Mouse (Mus musculus): ENCODE data around the gene Zfp280d. TPM values are rescaled to one million over a fixed set of nuclear protein-coding genes. Genes with fewer than 3 reads are reported as not detected.

The Zfp280d gene
- polyA plus RNA-seq, 1 experiment from 2014 or later, result 13.9 TPM

DNA sequence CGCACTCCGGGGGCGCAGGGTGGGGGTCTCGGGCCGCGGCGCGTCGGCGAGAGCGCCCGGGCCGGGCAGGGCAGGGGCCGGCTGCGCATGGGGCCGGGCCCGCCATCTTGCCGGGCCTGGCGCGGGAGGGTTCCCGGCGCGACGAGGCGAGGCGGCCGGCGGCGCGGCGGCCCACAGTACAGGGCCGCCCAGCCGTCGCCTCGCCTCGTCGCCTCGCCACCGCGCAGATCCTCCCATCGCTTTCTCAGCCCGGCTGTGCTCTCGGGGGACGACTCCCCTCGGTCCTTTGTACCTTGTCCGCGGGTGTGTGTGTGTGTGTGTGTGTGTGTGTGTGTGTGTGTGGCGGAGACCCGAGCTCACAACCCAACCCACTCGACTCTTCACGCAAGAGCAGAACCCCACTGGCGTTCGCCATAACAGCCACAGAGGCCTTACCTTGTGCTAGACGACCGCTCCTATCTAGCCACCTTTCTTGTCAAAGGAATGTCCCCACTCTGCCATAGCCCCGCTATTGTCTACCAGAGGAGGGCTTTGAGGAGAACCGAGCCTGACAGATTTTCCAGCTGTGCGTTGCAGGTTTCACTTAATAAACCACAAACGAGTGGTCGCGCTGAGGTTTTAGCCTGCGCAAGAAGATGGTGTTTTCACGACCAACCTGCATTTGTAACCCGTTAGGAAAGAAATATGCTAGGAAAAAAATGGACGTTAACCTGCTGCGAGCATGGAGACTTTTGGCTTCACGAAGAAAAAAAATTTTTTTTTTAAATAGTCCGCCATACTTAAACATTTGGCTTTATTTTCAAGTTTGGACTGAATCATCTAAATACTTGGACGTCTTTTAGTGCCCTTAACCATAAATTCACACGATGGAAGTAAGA, 680 bp downstream of the Zfp280d start:
- peak overlapping the region; percentile 86 for H3K4me3 ChIP-seq (ENCODE audit: low read depth, low read length)
- H3K27ac ChIP-seq (ENCODE audit: low read length), result peak overlapping the region; percentile 97
- under 1% methylated on average over 40 of the region's 70 CpGs for WGBS (ENCODE audit: insufficient replicate concordance)
- H3K4me2 ChIP-seq (ENCODE audit: low read depth, low read length), result peak overlapping the region; percentile 89
- peaks cover 12% of the 10 kb centered on the region for H3K4me1 ChIP-seq (ENCODE audit: control insufficient read depth, low read depth, low read length)
- peak; percentile 78 for ATAC-seq (ENCODE audit: low read depth)
- H3K9ac ChIP-seq (ENCODE audit: low read depth, low read length), result peak overlapping the region; percentile 89
- no peaks in the 10 kb centered on the region for H3K27me3 ChIP-seq (ENCODE audit: control insufficient read depth, insufficient read depth, low read depth, low read length)
- H3K36me3 ChIP-seq (ENCODE audit: control insufficient read depth, insufficient read depth), result no peaks in the 10 kb centered on the region
- no peaks in the 10 kb centered on the region; the same call in 1 of the 2 replicates for H3K9me3 ChIP-seq (replicated peaks; ENCODE audit: control insufficient read depth, low read length)

DNA sequence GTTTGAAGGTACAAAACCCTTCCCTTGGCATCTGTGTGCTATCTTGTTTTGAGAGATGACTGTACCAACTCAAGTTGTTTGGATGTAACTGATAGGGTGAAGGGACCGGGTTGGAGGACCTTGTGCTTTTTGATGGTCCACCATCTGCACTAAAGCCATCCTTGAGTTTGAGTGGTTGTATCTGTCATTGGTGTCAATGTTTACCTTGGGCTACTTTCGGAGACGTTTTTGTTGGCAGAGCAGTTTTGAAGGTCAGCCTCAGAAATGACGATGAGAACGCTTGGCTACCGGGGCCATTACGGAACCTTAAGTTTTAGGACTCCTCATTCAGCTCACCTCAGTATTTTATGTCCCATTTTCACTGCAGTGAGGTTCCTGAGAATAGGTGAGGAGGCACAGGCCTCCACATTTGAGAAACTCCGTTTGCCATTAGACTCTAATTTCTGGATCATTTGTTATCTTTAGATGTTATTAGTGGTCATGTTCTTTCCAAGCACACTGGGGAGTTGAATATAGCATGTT, 1.4 kb downstream of the Zfp280d start:
- Histone ChIP-seq H3K4me2 (ENCODE audit: low read depth, low read length) (peak overlapping the region; percentile 89), H3K4me3 (ENCODE audit: low read depth, low read length) (peak overlapping the region; percentile 86), H3K9me3 (replicated peaks; ENCODE audit: control insufficient read depth, low read length) (no peaks in the 10 kb centered on the region; the same call in 1 of the 2 replicates), H3K27ac (ENCODE audit: low read length) (peak overlapping the region; percentile 97), H3K36me3 (ENCODE audit: control insufficient read depth, insufficient read depth) (no peaks in the 10 kb centered on the region), H3K4me1 (ENCODE audit: control insufficient read depth, low read depth, low read length) (peaks cover 12% of the 10 kb centered on the region), H3K27me3 (ENCODE audit: control insufficient read depth, insufficient read depth, low read depth, low read length) (no peaks in the 10 kb centered on the region), H3K9ac (ENCODE audit: low read depth, low read length) (peak overlapping the region; percentile 89)
- 34% methylated on average over 8 of the region's 8 CpGs for WGBS (ENCODE audit: insufficient replicate concordance)
- ATAC-seq (ENCODE audit: low read depth), result peak; percentile 25

- H3K9me3 ChIP-seq (replicated peaks; ENCODE audit: control insufficient read depth, low read length), result no peaks in the 10 kb centered on the region; the same call in 1 of the 2 replicates
- peaks cover 3% of the 10 kb centered on the region; the same call in 1 of the 2 replicates for H3K36me3 ChIP-seq (ENCODE audit: control insufficient read depth, insufficient read depth)
- peaks cover 14% of the 10 kb centered on the region for H3K4me1 ChIP-seq (ENCODE audit: control insufficient read depth, low read depth, low read length)
- no peak overlapping the region for H3K9ac ChIP-seq (ENCODE audit: low read depth, low read length)
- H3K4me3 ChIP-seq (ENCODE audit: low read depth, low read length), result peak overlapping the region; percentile 21
- H3K4me2 ChIP-seq (ENCODE audit: low read depth, low read length), result peak overlapping the region; percentile 32
- H3K27ac ChIP-seq (ENCODE audit: low read length), result no peak overlapping the region
- no peaks in the 10 kb centered on the region for H3K27me3 ChIP-seq (ENCODE audit: control insufficient read depth, insufficient read depth, low read depth, low read length)
- no peak for ATAC-seq (ENCODE audit: low read depth)
These were observed 2.3 kb downstream of the Zfp280d start for GRCm38 (mm10) chr9:72276941-72277340.

GRCm38 (mm10) chr9:72279943-72280342, 5.3 kb downstream of the Zfp280d start:
- Histone ChIP-seq H3K4me2 (ENCODE audit: low read depth, low read length) (no peak overlapping the region), H3K9me3 (replicated peaks; ENCODE audit: control insufficient read depth, low read length) (no peaks in the 10 kb centered on the region), H3K27ac (ENCODE audit: low read length) (no peak overlapping the region), H3K9ac (ENCODE audit: low read depth, low read length) (no peak overlapping the region), H3K27me3 (ENCODE audit: control insufficient read depth, insufficient read depth, low read depth, low read length) (no peaks in the 10 kb centered on the region), H3K4me3 (ENCODE audit: low read depth, low read length) (no peak overlapping the region), H3K4me1 (ENCODE audit: control insufficient read depth, low read depth, low read length) (peaks cover 12% of the 10 kb centered on the region), H3K36me3 (ENCODE audit: control insufficient read depth, insufficient read depth) (peaks cover 3% of the 10 kb centered on the region; the same call in 1 of the 2 replicates)
- ATAC-seq (ENCODE audit: low read depth), result no peak
- WGBS (ENCODE audit: insufficient replicate concordance), result 82% methylated on average over 4 of the region's 4 CpGs

GRCm38 (mm10) chr9:72287696-72288095, 13.0 kb downstream of the Zfp280d start:
- no peak overlapping the region for H3K27ac ChIP-seq (ENCODE audit: low read length)
- H3K9ac ChIP-seq (ENCODE audit: low read depth, low read length), result no peak overlapping the region
- H3K4me3 ChIP-seq (ENCODE audit: low read depth, low read length), result no peak overlapping the region
- 20% methylated on average over 2 of the region's 2 CpGs for WGBS (ENCODE audit: insufficient replicate concordance)
- no peak overlapping the region for H3K4me2 ChIP-seq (ENCODE audit: low read depth, low read length)
- peaks cover 6% of the 10 kb centered on the region for H3K36me3 ChIP-seq (ENCODE audit: control insufficient read depth, insufficient read depth)
- no peaks in the 10 kb centered on the region for H3K9me3 ChIP-seq (replicated peaks; ENCODE audit: control insufficient read depth, low read length)
- H3K4me1 ChIP-seq (ENCODE audit: control insufficient read depth, low read depth, low read length), result no peaks in the 10 kb centered on the region; the same call in none of the 2 replicates
- ATAC-seq (ENCODE audit: low read depth), result no peak
- no peaks in the 10 kb centered on the region for H3K27me3 ChIP-seq (ENCODE audit: control insufficient read depth, insufficient read depth, low read depth, low read length)

DNA sequence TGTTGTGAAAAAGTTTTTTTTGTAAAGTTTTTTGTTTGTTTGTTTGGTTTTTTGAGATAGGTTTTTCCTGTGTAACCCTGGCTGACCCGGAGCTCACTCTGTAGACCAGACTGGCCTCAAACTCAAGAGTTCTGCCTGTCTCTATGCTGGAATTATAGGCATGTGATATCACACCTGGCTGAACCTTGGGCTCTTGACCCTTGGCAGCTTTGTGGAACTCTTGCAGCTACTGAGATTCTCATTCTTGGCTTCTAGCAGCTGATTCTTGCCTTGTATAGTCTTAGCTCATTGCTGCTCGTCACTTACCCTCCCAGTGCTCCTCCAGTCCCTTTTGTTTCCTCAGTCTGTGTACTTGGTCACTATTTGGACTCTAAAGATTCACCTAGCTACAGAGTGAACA, 13.6 kb downstream of the Zfp280d start:
- Histone ChIP-seq H3K4me2 (ENCODE audit: low read depth, low read length) (no peak overlapping the region), H3K36me3 (ENCODE audit: control insufficient read depth, insufficient read depth) (peaks cover 6% of the 10 kb centered on the region), H3K27ac (ENCODE audit: low read length) (no peak overlapping the region), H3K9ac (ENCODE audit: low read depth, low read length) (no peak overlapping the region), H3K4me3 (ENCODE audit: low read depth, low read length) (no peak overlapping the region), H3K27me3 (ENCODE audit: control insufficient read depth, insufficient read depth, low read depth, low read length) (no peaks in the 10 kb centered on the region), H3K9me3 (replicated peaks; ENCODE audit: control insufficient read depth, low read length) (no peaks in the 10 kb centered on the region), H3K4me1 (ENCODE audit: control insufficient read depth, low read depth, low read length) (no peaks in the 10 kb centered on the region; the same call in none of the 2 replicates)
- WGBS (ENCODE audit: insufficient replicate concordance), result 59% methylated on average over 2 of the region's 2 CpGs
- ATAC-seq (ENCODE audit: low read depth), result no peak

DNA sequence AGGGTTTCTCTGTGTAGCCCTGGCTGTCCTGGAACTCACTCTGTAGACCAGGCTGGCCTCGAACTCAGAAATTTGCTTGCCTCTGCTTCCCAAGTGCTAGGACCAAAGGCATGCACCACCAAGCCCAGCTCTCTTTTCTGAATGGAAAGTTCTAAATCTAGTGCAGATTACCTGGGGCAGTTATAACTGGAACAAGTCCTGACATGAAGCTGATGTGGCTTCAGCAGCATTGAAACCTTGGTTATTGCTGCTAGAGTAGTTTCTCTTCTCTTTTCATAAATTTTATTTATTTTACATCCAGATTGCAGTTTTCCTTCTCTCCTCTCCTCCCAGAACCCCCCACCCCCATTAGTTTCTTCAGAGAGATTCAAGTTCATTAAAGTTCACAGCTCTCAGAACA, 14.4 kb downstream of the Zfp280d start:
- no peaks in the 10 kb centered on the region for H3K9me3 ChIP-seq (replicated peaks; ENCODE audit: control insufficient read depth, low read length)
- no peaks in the 10 kb centered on the region; the same call in none of the 2 replicates for H3K4me1 ChIP-seq (ENCODE audit: control insufficient read depth, low read depth, low read length)
- no peak overlapping the region for H3K4me3 ChIP-seq (ENCODE audit: low read depth, low read length)
- H3K9ac ChIP-seq (ENCODE audit: low read depth, low read length), result no peak overlapping the region
- H3K27ac ChIP-seq (ENCODE audit: low read length), result no peak overlapping the region
- no peaks in the 10 kb centered on the region for H3K27me3 ChIP-seq (ENCODE audit: control insufficient read depth, insufficient read depth, low read depth, low read length)
- peaks cover 6% of the 10 kb centered on the region for H3K36me3 ChIP-seq (ENCODE audit: control insufficient read depth, insufficient read depth)
- WGBS (ENCODE audit: insufficient replicate concordance), result 95% methylated on average over 1 of the region's 1 CpGs
- H3K4me2 ChIP-seq (ENCODE audit: low read depth, low read length), result no peak overlapping the region
- no peak for ATAC-seq (ENCODE audit: low read depth)

DNA sequence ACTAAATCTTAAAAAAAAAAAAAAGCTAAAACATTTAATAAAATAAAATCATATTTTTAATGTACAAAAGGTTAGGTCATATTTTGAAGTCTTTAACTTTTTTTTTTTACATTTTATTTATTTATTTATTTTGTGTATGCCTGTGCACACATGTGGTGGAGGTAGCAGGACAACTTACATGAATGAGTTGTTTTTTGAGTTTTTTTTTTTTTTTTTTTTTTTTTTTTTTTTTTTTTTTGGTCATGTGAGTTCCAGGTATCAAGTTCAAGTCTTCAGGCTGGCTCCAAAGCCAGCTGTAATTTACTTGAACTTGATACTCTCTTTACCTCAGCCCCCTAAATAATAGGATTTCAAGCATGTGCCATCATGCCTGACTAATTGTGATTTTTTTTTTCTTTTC, 19.4 kb downstream of the Zfp280d start:
- Histone ChIP-seq H3K4me3 (ENCODE audit: low read depth, low read length) (no peak overlapping the region), H3K4me1 (ENCODE audit: control insufficient read depth, low read depth, low read length) (no peaks in the 10 kb centered on the region), H3K4me2 (ENCODE audit: low read depth, low read length) (no peak overlapping the region), H3K9ac (ENCODE audit: low read depth, low read length) (no peak overlapping the region), H3K27ac (ENCODE audit: low read length) (no peak overlapping the region), H3K36me3 (ENCODE audit: control insufficient read depth, insufficient read depth) (peaks cover 6% of the 10 kb centered on the region), H3K9me3 (replicated peaks; ENCODE audit: control insufficient read depth, low read length) (no peaks in the 10 kb centered on the region), H3K27me3 (ENCODE audit: control insufficient read depth, insufficient read depth, low read depth, low read length) (no peaks in the 10 kb centered on the region)
- no peak for ATAC-seq (ENCODE audit: low read depth)

DNA sequence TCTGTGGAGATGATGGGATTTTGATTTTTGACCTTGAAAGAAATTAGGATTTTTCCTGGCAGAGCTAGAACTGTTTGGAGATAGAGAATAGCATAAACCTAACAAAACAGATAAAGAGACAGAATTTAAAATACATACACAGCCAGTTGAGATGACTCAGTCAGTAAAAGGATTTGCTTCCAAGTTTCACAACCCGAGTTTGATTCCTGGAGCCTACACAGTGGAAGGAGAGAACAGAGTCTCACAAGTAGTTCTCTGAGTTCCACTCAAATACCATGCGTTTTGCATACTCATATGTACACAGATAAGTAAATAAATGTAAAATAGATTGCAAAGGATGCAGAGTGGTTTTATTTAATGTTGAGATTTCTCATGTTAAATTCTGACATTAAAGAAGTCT, 35.1 kb downstream of the Zfp280d start:
- H3K9ac ChIP-seq (ENCODE audit: low read depth, low read length), result no peak overlapping the region
- H3K9me3 ChIP-seq (replicated peaks; ENCODE audit: control insufficient read depth, low read length), result no peaks in the 10 kb centered on the region
- H3K27ac ChIP-seq (ENCODE audit: low read length), result no peak overlapping the region
- no peaks in the 10 kb centered on the region for H3K27me3 ChIP-seq (ENCODE audit: control insufficient read depth, insufficient read depth, low read depth, low read length)
- ATAC-seq (ENCODE audit: low read depth), result no peak
- 90% methylated on average over 2 of the region's 2 CpGs for WGBS (ENCODE audit: insufficient replicate concordance)
- no peak overlapping the region for H3K4me2 ChIP-seq (ENCODE audit: low read depth, low read length)
- peaks cover 10% of the 10 kb centered on the region for H3K36me3 ChIP-seq (ENCODE audit: control insufficient read depth, insufficient read depth)
- H3K4me3 ChIP-seq (ENCODE audit: low read depth, low read length), result no peak overlapping the region
- no peaks in the 10 kb centered on the region for H3K4me1 ChIP-seq (ENCODE audit: control insufficient read depth, low read depth, low read length)
